In genomic region chr6:122669406-122670200, GRCm38 (mm10) we compare ENCODE assay signal across 8 mouse cellular contexts. TPM values are rescaled to one million over a fixed set of nuclear protein-coding genes. Genes with fewer than 3 reads are reported as not detected.
DNase-seq lines count a peak whose midpoint lies in the region; ATAC-seq and TF ChIP-seq lines count a peak whose summit lies in the region.

No protein-coding gene starts in this region.

- TF ChIP-seq POLR2A in cortical plate, adult 2 months (IDR thresholded peaks at IDR 0.05; ENCODE audit: extremely low read depth, insufficient read depth, low read length) = no peak

- peak overlapping the region; percentile 61 for H3K4me2 ChIP-seq in hindbrain, postnatal 0 days (ENCODE audit: low read depth, low read length)

- H3K27me3 ChIP-seq in hindbrain, postnatal 0 days (ENCODE audit: insufficient read depth, low read length) = no peaks in the 10 kb centered on the region

- peak; percentile 100 for TF ChIP-seq CTCF in cortical plate, adult 2 months (IDR thresholded peaks at IDR 0.05; ENCODE audit: extremely low read depth, insufficient read depth, low read length)
- peak; percentile 100 for TF ChIP-seq CTCF in hindbrain, postnatal 0 days (IDR thresholded peaks at IDR 0.05; ENCODE audit: low read depth)

- H3K9ac ChIP-seq in hindbrain, postnatal 0 days (replicated peaks; ENCODE audit: low read length) = peak overlapping the region; percentile 44

- no peaks in the 10 kb centered on the region for H3K36me3 ChIP-seq in hindbrain, postnatal 0 days (ENCODE audit: insufficient read depth, low read length)

- no peak overlapping the region for H3K27ac ChIP-seq in cortical plate, adult 2 months (ENCODE audit: insufficient read depth, low read length)
- peak overlapping the region; percentile 65 for H3K27ac ChIP-seq in hindbrain, postnatal 0 days

- peak; percentile 90 for ATAC-seq in activated CD4-positive, CD25-positive, alpha-beta regulatory T cell, adult 4 months
- ATAC-seq in hindbrain, postnatal 0 days = peak; percentile 92

- H3K9me3 ChIP-seq in hindbrain, postnatal 0 days (ENCODE audit: low read length) = no peaks in the 10 kb centered on the region

- 5% methylated on average over 19 of the region's 19 CpGs for WGBS in hindbrain, postnatal 0 days

- peak; percentile 83 to 84 for DNase-seq in gastrocnemius, adult 8-10 months (ENCODE audit: low spot score in 2 of 2)
- peak; percentile 98 for DNase-seq in hindbrain, postnatal 0 days (ENCODE audit: low spot score)
- peak; percentile 98 to 100 for DNase-seq in left cerebral cortex, adult 18-20 months (ENCODE audit: low spot score in 2 of 2)
- peak; percentile 85 to 92 for DNase-seq in lung, postnatal 4 days
- peak; percentile 87 for DNase-seq in retina, postnatal 7 days (ENCODE audit: low read depth, low spot score)
- peak; percentile 74 to 77 for DNase-seq in urinary bladder, adult 18-20 months (ENCODE audit: low spot score in 2 of 2)

- H3K4me1 ChIP-seq in cortical plate, adult 2 months (ENCODE audit: control insufficient read depth, insufficient read depth, low read length) = peaks cover 2% of the 10 kb centered on the region; the same call in 1 of the 2 replicates
- H3K4me1 ChIP-seq in hindbrain, postnatal 0 days (ENCODE audit: insufficient read depth, low read length) = no peaks in the 10 kb centered on the region; the same call in 1 of the 2 replicates

- peak overlapping the region; percentile 11; the same call in 1 of the 2 replicates for H3K4me3 ChIP-seq in cortical plate, adult 2 months (ENCODE audit: insufficient read depth, low read length)
- H3K4me3 ChIP-seq in hindbrain, postnatal 0 days (ENCODE audit: low read length) = peak overlapping the region; percentile 42

RNA-seq across cellular contexts. Expression of gene Nanog, which starts 37.7 kb away (rescaled TPM):
- under 1 TPM in 1 of 2 experiments, not detected in 1; 0.22 TPM for polyA plus RNA-seq in activated CD4-positive, CD25-positive, alpha-beta regulatory T cell, adult 4 months (2017; shearing (Covaris generic))
- 0.10 TPM in 1 of 2 replicates, not detected in the other for polyA plus RNA-seq in cortical plate, adult 2 months (2012; rRNA removed)
- not detected for total RNA-seq in gastrocnemius, adult 8-10 months (2022)
- total RNA-seq in hindbrain, postnatal 0 days (2014; rRNA removed) = not detected in 2 replicates
- polyA plus RNA-seq in hindbrain, postnatal 0 days (2015; fragmentation: Nextera tagmentation; extraction: Ambion mirVana) = 0.15 and 0.16 TPM in 2 replicates
- total RNA-seq in left cerebral cortex, adult 18-20 months (2021) = not detected

RNA-seq across cellular contexts. Expression of gene Dppa3, which starts 43.4 kb away (rescaled TPM):
- not detected for polyA plus RNA-seq in activated CD4-positive, CD25-positive, alpha-beta regulatory T cell, adult 4 months (2017; shearing (Covaris generic))
- polyA plus RNA-seq in cortical plate, adult 2 months (2012; rRNA removed) = not detected in 2 replicates
- total RNA-seq in gastrocnemius, adult 8-10 months (2022) = not detected
- total RNA-seq in hindbrain, postnatal 0 days (2014; rRNA removed) = not detected in 2 replicates
- not detected in 2 replicates for polyA plus RNA-seq in hindbrain, postnatal 0 days (2015; fragmentation: Nextera tagmentation; extraction: Ambion mirVana)
- total RNA-seq in left cerebral cortex, adult 18-20 months (2021) = not detected

RNA-seq across cellular contexts. Expression of gene Gdf3, which starts 59.7 kb away (rescaled TPM):
- polyA plus RNA-seq in activated CD4-positive, CD25-positive, alpha-beta regulatory T cell, adult 4 months (2017; shearing (Covaris generic)) = under 1 TPM; 0.20 to 0.37 TPM
- not detected in 2 replicates for polyA plus RNA-seq in cortical plate, adult 2 months (2012; rRNA removed)
- not detected for total RNA-seq in gastrocnemius, adult 8-10 months (2022)
- total RNA-seq in hindbrain, postnatal 0 days (2014; rRNA removed) = 1.1 and 1.6 TPM in 2 replicates
- polyA plus RNA-seq in hindbrain, postnatal 0 days (2015; fragmentation: Nextera tagmentation; extraction: Ambion mirVana) = 0.19 and 0.29 TPM in 2 replicates
- not detected for total RNA-seq in left cerebral cortex, adult 18-20 months (2021)
